Mouse (Mus musculus): ENCODE measurements around the gene Btbd3. TPM values are rescaled to one million over a fixed set of nuclear protein-coding genes. Genes with fewer than 3 reads are reported as not detected.

Gene Btbd3
- polyA plus RNA-seq, 1 experiment from 2014 or later, result 28.1 TPM

- H3K36me3 ChIP-seq (ENCODE audit: control insufficient read depth, insufficient read depth, low read length), result peaks cover 48% of the 10 kb centered on the region
- no peak for DNase-seq (ENCODE audit: low spot score)
- no peak for ATAC-seq (ENCODE audit: low read depth)
- H3K9ac ChIP-seq (ENCODE audit: low read depth, low read length), result no peak overlapping the region
- peaks cover 11% of the 10 kb centered on the region for H3K4me1 ChIP-seq (ENCODE audit: control insufficient read depth, insufficient read depth, low read length)
- no peaks in the 10 kb centered on the region for H3K27me3 ChIP-seq (replicated peaks; ENCODE audit: control insufficient read depth, insufficient read depth, low read length)
- 83% methylated on average over 12 of the region's 12 CpGs for WGBS
- no peak overlapping the region for H3K4me3 ChIP-seq (ENCODE audit: low read depth, low read length)
- no peak overlapping the region for H3K4me2 ChIP-seq (ENCODE audit: low read depth, low read length)
- H3K27ac ChIP-seq (replicated peaks; ENCODE audit: low read depth, low read length), result no peak overlapping the region
- 0 out of 2 replicates have a peak, but pooled peaks cover 3% of the 10 kb centered on the region for H3K9me3 ChIP-seq (ENCODE audit: control insufficient read depth, low read length)
Measured at GRCm38 (mm10) chr2:138283372-138283771, 27.0 kb downstream of the Btbd3 start.

GRCm38 (mm10) chr2:138283856-138284255, 27.5 kb downstream of the Btbd3 start:
- no peak for DNase-seq (ENCODE audit: low spot score)
- ATAC-seq (ENCODE audit: low read depth), result no peak
- peaks cover 53% of the 10 kb centered on the region for H3K36me3 ChIP-seq (ENCODE audit: control insufficient read depth, insufficient read depth, low read length)
- H3K27me3 ChIP-seq (replicated peaks; ENCODE audit: control insufficient read depth, insufficient read depth, low read length), result no peaks in the 10 kb centered on the region
- no peak overlapping the region for H3K9ac ChIP-seq (ENCODE audit: low read depth, low read length)
- H3K9me3 ChIP-seq (ENCODE audit: control insufficient read depth, low read length), result 0 out of 2 replicates have a peak, but pooled peaks cover 3% of the 10 kb centered on the region
- H3K4me2 ChIP-seq (ENCODE audit: low read depth, low read length), result no peak overlapping the region
- peaks cover 9% of the 10 kb centered on the region for H3K4me1 ChIP-seq (ENCODE audit: control insufficient read depth, insufficient read depth, low read length)
- H3K27ac ChIP-seq (replicated peaks; ENCODE audit: low read depth, low read length), result no peak overlapping the region
- WGBS, result 97% methylated on average over 14 of the region's 15 CpGs
- H3K4me3 ChIP-seq (ENCODE audit: low read depth, low read length), result no peak overlapping the region

GRCm38 (mm10) chr2:138285811-138286210, 29.4 kb downstream of the Btbd3 start:
- no peak for ATAC-seq (ENCODE audit: low read depth)

GRCm38 (mm10) chr2:138290154-138290553, 33.8 kb downstream of the Btbd3 start:
- no peak for ATAC-seq (ENCODE audit: low read depth)
- DNase-seq (ENCODE audit: low spot score), result no peak
- peaks cover 28% of the 10 kb centered on the region for H3K36me3 ChIP-seq (ENCODE audit: control insufficient read depth, insufficient read depth, low read length)
- 0 out of 2 replicates have a peak, but pooled peaks cover 3% of the 10 kb centered on the region for H3K9me3 ChIP-seq (ENCODE audit: control insufficient read depth, low read length)
- WGBS, result 86% methylated on average over 2 of the region's 2 CpGs
- H3K9ac ChIP-seq (ENCODE audit: low read depth, low read length), result no peak overlapping the region
- H3K4me3 ChIP-seq (ENCODE audit: low read depth, low read length), result no peak overlapping the region
- H3K4me1 ChIP-seq (ENCODE audit: control insufficient read depth, insufficient read depth, low read length), result no peaks in the 10 kb centered on the region
- H3K27ac ChIP-seq (replicated peaks; ENCODE audit: low read depth, low read length), result no peak overlapping the region
- no peak overlapping the region for H3K4me2 ChIP-seq (ENCODE audit: low read depth, low read length)
- H3K27me3 ChIP-seq (replicated peaks; ENCODE audit: control insufficient read depth, insufficient read depth, low read length), result no peaks in the 10 kb centered on the region

More at GRCm38 (mm10) chr2:138285811-138286210, 29.4 kb downstream of the Btbd3 start:
- no peak overlapping the region for H3K9ac ChIP-seq (ENCODE audit: low read depth, low read length)
- DNase-seq (ENCODE audit: low spot score), result no peak
- peaks cover 53% of the 10 kb centered on the region for H3K36me3 ChIP-seq (ENCODE audit: control insufficient read depth, insufficient read depth, low read length)
- 98% methylated on average over 4 of the region's 4 CpGs for WGBS
- H3K4me1 ChIP-seq (ENCODE audit: control insufficient read depth, insufficient read depth, low read length), result no peaks in the 10 kb centered on the region
- no peak overlapping the region for H3K4me2 ChIP-seq (ENCODE audit: low read depth, low read length)
- H3K27me3 ChIP-seq (replicated peaks; ENCODE audit: control insufficient read depth, insufficient read depth, low read length), result no peaks in the 10 kb centered on the region
- no peak overlapping the region for H3K27ac ChIP-seq (replicated peaks; ENCODE audit: low read depth, low read length)
- H3K9me3 ChIP-seq (ENCODE audit: control insufficient read depth, low read length), result 0 out of 2 replicates have a peak, but pooled peaks cover 3% of the 10 kb centered on the region
- H3K4me3 ChIP-seq (ENCODE audit: low read depth, low read length), result no peak overlapping the region

- no peak for ATAC-seq (ENCODE audit: low read depth)
Measured at GRCm38 (mm10) chr2:138294286-138294685, 37.9 kb downstream of the Btbd3 start.

GRCm38 (mm10) chr2:138306236-138306635, 49.9 kb downstream of the Btbd3 start:
- ATAC-seq (ENCODE audit: low read depth) (no peak), DNase-seq (ENCODE audit: low spot score) (no peak)
- no peak overlapping the region for H3K4me3 ChIP-seq (ENCODE audit: low read depth, low read length)
- no peaks in the 10 kb centered on the region for H3K27me3 ChIP-seq (replicated peaks; ENCODE audit: control insufficient read depth, insufficient read depth, low read length)
- 85% methylated on average over 2 of the region's 2 CpGs for WGBS
- H3K4me2 ChIP-seq (ENCODE audit: low read depth, low read length), result no peak overlapping the region
- 0 out of 2 replicates have a peak, but pooled peaks cover 2% of the 10 kb centered on the region for H3K9me3 ChIP-seq (ENCODE audit: control insufficient read depth, low read length)
- no peak overlapping the region for H3K27ac ChIP-seq (replicated peaks; ENCODE audit: low read depth, low read length)
- H3K36me3 ChIP-seq (ENCODE audit: control insufficient read depth, insufficient read depth, low read length), result no peaks in the 10 kb centered on the region
- H3K9ac ChIP-seq (ENCODE audit: low read depth, low read length), result no peak overlapping the region
- H3K4me1 ChIP-seq (ENCODE audit: control insufficient read depth, insufficient read depth, low read length), result no peaks in the 10 kb centered on the region

More at GRCm38 (mm10) chr2:138294286-138294685, 37.9 kb downstream of the Btbd3 start:
- no peak for DNase-seq (ENCODE audit: low spot score)
- no peaks in the 10 kb centered on the region for H3K27me3 ChIP-seq (replicated peaks; ENCODE audit: control insufficient read depth, insufficient read depth, low read length)
- H3K9ac ChIP-seq (ENCODE audit: low read depth, low read length), result no peak overlapping the region
- no peak overlapping the region for H3K27ac ChIP-seq (replicated peaks; ENCODE audit: low read depth, low read length)
- H3K4me2 ChIP-seq (ENCODE audit: low read depth, low read length), result no peak overlapping the region
- H3K36me3 ChIP-seq (ENCODE audit: control insufficient read depth, insufficient read depth, low read length), result no peaks in the 10 kb centered on the region
- H3K9me3 ChIP-seq (ENCODE audit: control insufficient read depth, low read length), result no peaks in the 10 kb centered on the region
- WGBS, result 73% methylated on average over 3 of the region's 3 CpGs
- H3K4me3 ChIP-seq (ENCODE audit: low read depth, low read length), result no peak overlapping the region
- no peaks in the 10 kb centered on the region for H3K4me1 ChIP-seq (ENCODE audit: control insufficient read depth, insufficient read depth, low read length)

GRCm38 (mm10) chr2:138315644-138316043, 59.3 kb downstream of the Btbd3 start:
- H3K36me3 ChIP-seq (ENCODE audit: control insufficient read depth, insufficient read depth, low read length), result no peaks in the 10 kb centered on the region
- no peaks in the 10 kb centered on the region for H3K9me3 ChIP-seq (ENCODE audit: control insufficient read depth, low read length)
- ATAC-seq (ENCODE audit: low read depth) (no peak), DNase-seq (ENCODE audit: low spot score) (peak; percentile 25)
- no peak overlapping the region for H3K4me3 ChIP-seq (ENCODE audit: low read depth, low read length)
- H3K4me1 ChIP-seq (ENCODE audit: control insufficient read depth, insufficient read depth, low read length), result no peaks in the 10 kb centered on the region
- no peak overlapping the region for H3K4me2 ChIP-seq (ENCODE audit: low read depth, low read length)
- 65% methylated on average over 7 of the region's 7 CpGs for WGBS
- H3K9ac ChIP-seq (ENCODE audit: low read depth, low read length), result no peak overlapping the region
- no peak overlapping the region for H3K27ac ChIP-seq (replicated peaks; ENCODE audit: low read depth, low read length)
- no peaks in the 10 kb centered on the region for H3K27me3 ChIP-seq (replicated peaks; ENCODE audit: control insufficient read depth, insufficient read depth, low read length)

GRCm38 (mm10) chr2:138320408-138320807, 64.0 kb downstream of the Btbd3 start:
- Histone ChIP-seq H3K4me1 (ENCODE audit: control insufficient read depth, insufficient read depth, low read length) (no peaks in the 10 kb centered on the region), H3K9me3 (ENCODE audit: control insufficient read depth, low read length) (no peaks in the 10 kb centered on the region), H3K27me3 (replicated peaks; ENCODE audit: control insufficient read depth, insufficient read depth, low read length) (no peaks in the 10 kb centered on the region), H3K4me3 (ENCODE audit: low read depth, low read length) (no peak overlapping the region), H3K4me2 (ENCODE audit: low read depth, low read length) (no peak overlapping the region), H3K9ac (ENCODE audit: low read depth, low read length) (no peak overlapping the region), H3K36me3 (ENCODE audit: control insufficient read depth, insufficient read depth, low read length) (no peaks in the 10 kb centered on the region), H3K27ac (replicated peaks; ENCODE audit: low read depth, low read length) (no peak overlapping the region)
- DNase-seq (ENCODE audit: low spot score) (no peak), ATAC-seq (ENCODE audit: low read depth) (no peak)

- H3K9ac ChIP-seq (ENCODE audit: low read depth, low read length), result no peak overlapping the region
- H3K4me3 ChIP-seq (ENCODE audit: low read depth, low read length), result no peak overlapping the region
- 68% methylated on average over 4 of the region's 4 CpGs for WGBS
- H3K27ac ChIP-seq (replicated peaks; ENCODE audit: low read depth, low read length), result no peak overlapping the region
- H3K9me3 ChIP-seq (ENCODE audit: control insufficient read depth, low read length), result no peaks in the 10 kb centered on the region
- ATAC-seq (ENCODE audit: low read depth) (peak; percentile 74), DNase-seq (ENCODE audit: low spot score) (peak; percentile 60)
- no peak overlapping the region for H3K4me2 ChIP-seq (ENCODE audit: low read depth, low read length)
- no peaks in the 10 kb centered on the region for H3K4me1 ChIP-seq (ENCODE audit: control insufficient read depth, insufficient read depth, low read length)
- no peaks in the 10 kb centered on the region for H3K36me3 ChIP-seq (ENCODE audit: control insufficient read depth, insufficient read depth, low read length)
- no peaks in the 10 kb centered on the region for H3K27me3 ChIP-seq (replicated peaks; ENCODE audit: control insufficient read depth, insufficient read depth, low read length)
Measured at GRCm38 (mm10) chr2:138321041-138321481, 64.7 kb downstream of the Btbd3 start.
